Mouse (Mus musculus) adrenal gland, postnatal 25 days (tissue): ENCODE measurements at regions not wholly inside any gene's neighbourhood (a gene's known extent, or its start where the extent isn't known, plus 50 kb on each side); places are given as distances from the start of the nearest gene placed in this dataset.

Source experiments
- DNase-seq: peaks from one replicate; pipeline ENCODE4 v3.0.0; 2021; ENCODE audit warnings: mixed read lengths

- DNase-seq = no peak
These were observed 281.8 kb upstream of the Eef2kmt start for GRCm38 (mm10) chr16:5537286-5538204.

GRCm38 (mm10) chr16:5536515-5536972 lies 280.8 kb upstream of the Eef2kmt start:
- no peak for DNase-seq

- no peak for DNase-seq
These were observed 279.6 kb upstream of the Eef2kmt start for GRCm38 (mm10) chr16:5535414-5535813.

GRCm38 (mm10) chr16:5534862-5535261 lies 279.1 kb upstream of the Eef2kmt start:
- no peak for DNase-seq

- DNase-seq = no peak
These were observed 278.6 kb upstream of the Eef2kmt start for GRCm38 (mm10) chr16:5534385-5534784.

GRCm38 (mm10) chr16:5532281-5532680 lies 276.5 kb upstream of the Eef2kmt start:
- no peak for DNase-seq

- DNase-seq = no peak
These were observed 274.0 kb upstream of the Eef2kmt start for GRCm38 (mm10) chr16:5529823-5530222.

- DNase-seq = no peak
These were observed 272.2 kb upstream of the Eef2kmt start for GRCm38 (mm10) chr16:5527936-5528335.

- DNase-seq = no peak
These were observed 268.6 kb upstream of the Eef2kmt start for GRCm38 (mm10) chr16:5524375-5524774.

- DNase-seq = no peak
These were observed 267.7 kb upstream of the Eef2kmt start for GRCm38 (mm10) chr16:5523402-5524021.

GRCm38 (mm10) chr16:5517746-5518145 lies 262.0 kb upstream of the Eef2kmt start:
- no peak for DNase-seq

GRCm38 (mm10) chr16:5515867-5516266 lies 260.1 kb upstream of the Eef2kmt start:
- DNase-seq = no peak

GRCm38 (mm10) chr16:5507261-5507660 lies 251.5 kb upstream of the Eef2kmt start:
- DNase-seq = no peak

GRCm38 (mm10) chr16:5501961-5502360 lies 246.2 kb upstream of the Eef2kmt start:
- no peak for DNase-seq

- no peak for DNase-seq
These were observed 240.4 kb upstream of the Eef2kmt start for GRCm38 (mm10) chr16:5496051-5496685.

- DNase-seq = no peak
These were observed 237.6 kb upstream of the Eef2kmt start for GRCm38 (mm10) chr16:5493352-5493751.

GRCm38 (mm10) chr16:5487259-5487658 lies 231.5 kb upstream of the Eef2kmt start:
- no peak for DNase-seq

- DNase-seq = no peak
These were observed 227.6 kb upstream of the Eef2kmt start for GRCm38 (mm10) chr16:5483337-5483736.

- no peak for DNase-seq
These were observed 224.4 kb upstream of the Eef2kmt start for GRCm38 (mm10) chr16:5480148-5480547.

- DNase-seq = no peak
These were observed 223.2 kb upstream of the Eef2kmt start for GRCm38 (mm10) chr16:5478970-5479369.

- peak; percentile 49 for DNase-seq
These were observed 215.5 kb upstream of the Eef2kmt start for GRCm38 (mm10) chr16:5471321-5471720.

- peak; percentile 55 for DNase-seq
These were observed 211.8 kb upstream of the Eef2kmt start for GRCm38 (mm10) chr16:5467587-5467986.

GRCm38 (mm10) chr16:5466760-5467159 lies 211.0 kb upstream of the Eef2kmt start:
- no peak for DNase-seq
